Mouse (Mus musculus): Measurements from ENCODE around the gene Pafah1b2. TPM values are rescaled to one million over a fixed set of nuclear protein-coding genes. Genes with fewer than 3 reads are reported as not detected.

Pafah1b2 gene
- total and polyA plus RNA-seq, 3 experiments: 17.1 to 49.0 (median 46.0) TPM

DNA sequence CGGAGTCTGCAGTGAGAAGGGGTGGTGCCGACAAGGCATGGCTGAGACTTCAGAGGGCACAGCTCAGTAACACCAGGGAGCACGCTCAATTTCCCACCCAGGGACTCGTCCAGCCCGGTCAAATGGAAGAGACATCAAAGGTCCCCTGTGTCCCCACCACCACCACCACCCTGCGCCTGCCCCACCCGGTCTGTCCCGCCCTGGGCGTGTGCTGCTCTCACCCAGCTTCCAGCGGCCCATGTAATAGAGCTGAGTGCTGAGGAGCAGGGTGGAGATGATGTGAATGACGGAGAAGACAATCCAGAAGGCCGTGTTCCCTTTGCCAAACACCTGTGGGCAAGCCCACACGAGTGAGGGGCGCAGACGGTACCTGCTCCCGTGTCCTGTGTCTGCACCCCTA lies 70.0 kb downstream of the Pafah1b2 start:
- intact Hi-C loops (cut with DNase I): no loop called here
- Histone ChIP-seq H3K27me3 (ENCODE audit: control insufficient read depth, insufficient read depth, low read length) (no peaks in the 10 kb centered on the region), H3K4me3 (no peak overlapping the region), H3K27ac (no peak overlapping the region), H3K4me1 (ENCODE audit: control insufficient read depth, insufficient read depth, low read length) (no peaks in the 10 kb centered on the region; the same call in 1 of the 2 replicates), H3K9ac (ENCODE audit: low read depth, low read length) (no peak overlapping the region), H3K36me3 (ENCODE audit: control insufficient read depth, insufficient read depth, low read length) (no peaks in the 10 kb centered on the region), H3K79me2 (replicated peaks; ENCODE audit: control insufficient read depth, insufficient read depth, low read length) (no peaks in the 10 kb centered on the region)
- DNase-seq: no peak
- 95% methylated on average over 16 of the region's 16 CpGs for WGBS
- TF ChIP-seq EP300 (IDR thresholded peaks at IDR 0.05; ENCODE audit: insufficient read depth, low read depth, low read length): no peak
- TF ChIP-seq CTCF (IDR thresholded peaks at IDR 0.05): no peak
- TF ChIP-seq POLR2A (IDR thresholded peaks at IDR 0.05; ENCODE audit: insufficient read depth, low read depth, low read length): no peak

DNA sequence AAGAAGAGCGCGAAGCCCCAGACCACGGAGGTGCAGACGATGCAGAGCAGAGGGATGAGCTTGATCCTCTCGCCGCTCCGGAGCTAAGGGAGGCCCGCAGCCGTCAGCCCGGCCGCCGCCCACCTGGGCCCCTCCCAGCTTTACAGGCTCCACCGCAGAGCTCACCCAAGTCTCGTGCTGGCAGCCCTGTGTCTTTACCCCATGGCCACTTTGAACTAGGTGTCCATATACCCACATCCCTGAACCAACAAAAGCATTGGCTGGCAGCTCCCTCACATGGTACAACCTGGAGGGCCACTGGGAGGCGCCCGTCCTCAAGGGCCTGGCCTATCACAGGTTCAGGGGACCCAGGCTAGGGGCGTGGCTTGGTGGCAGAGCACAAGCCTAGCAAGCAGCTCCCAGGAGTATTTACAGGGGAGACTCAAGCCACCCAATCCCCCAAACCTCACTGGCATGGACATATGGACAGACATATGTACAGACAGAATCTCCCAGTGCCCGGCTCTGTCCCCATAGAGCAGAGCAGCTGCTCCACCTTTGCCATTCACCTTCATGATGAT lies 71.1 kb downstream of the Pafah1b2 start:
- H3K4me1 ChIP-seq (ENCODE audit: control insufficient read depth, insufficient read depth, low read length): no peaks in the 10 kb centered on the region; the same call in 1 of the 2 replicates
- TF ChIP-seq EP300 (IDR thresholded peaks at IDR 0.05; ENCODE audit: insufficient read depth, low read depth, low read length): no peak
- TF ChIP-seq CTCF (IDR thresholded peaks at IDR 0.05): no peak
- TF ChIP-seq POLR2A (IDR thresholded peaks at IDR 0.05; ENCODE audit: insufficient read depth, low read depth, low read length): no peak
- intact Hi-C loops (cut with DNase I): no loop called here
- no peak for DNase-seq
- H3K4me3 ChIP-seq: no peak overlapping the region
- H3K79me2 ChIP-seq (replicated peaks; ENCODE audit: control insufficient read depth, insufficient read depth, low read length): no peaks in the 10 kb centered on the region
- WGBS: 79% methylated on average over 18 of the region's 18 CpGs
- H3K36me3 ChIP-seq (ENCODE audit: control insufficient read depth, insufficient read depth, low read length): no peaks in the 10 kb centered on the region
- H3K27ac ChIP-seq: no peak overlapping the region
- no peak overlapping the region for H3K9ac ChIP-seq (ENCODE audit: low read depth, low read length)
- H3K27me3 ChIP-seq (ENCODE audit: control insufficient read depth, insufficient read depth, low read length): no peaks in the 10 kb centered on the region

DNA sequence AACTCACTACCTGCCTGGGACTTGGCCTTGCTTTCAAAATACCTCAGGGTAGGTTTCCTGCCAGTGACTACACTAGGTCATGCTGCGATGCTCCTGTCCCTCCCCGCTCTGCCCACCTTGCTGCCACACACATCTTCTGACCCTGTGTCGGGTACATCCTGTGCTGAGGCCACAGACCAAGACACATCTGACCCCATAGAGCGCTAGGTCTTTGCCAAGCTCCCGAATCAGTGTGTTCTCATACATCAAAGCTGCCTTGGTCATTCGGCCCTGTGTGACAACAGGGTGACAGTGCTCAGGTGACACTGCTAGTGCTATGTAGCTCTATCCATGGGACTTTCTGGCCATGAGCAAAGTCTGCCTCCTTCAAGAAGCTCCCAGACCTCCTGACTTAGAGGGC lies 72.7 kb downstream of the Pafah1b2 start:
- TF ChIP-seq EP300 (IDR thresholded peaks at IDR 0.05; ENCODE audit: insufficient read depth, low read depth, low read length): no peak
- no peak for TF ChIP-seq POLR2A (IDR thresholded peaks at IDR 0.05; ENCODE audit: insufficient read depth, low read depth, low read length)
- TF ChIP-seq CTCF (IDR thresholded peaks at IDR 0.05): no peak
- Histone ChIP-seq H3K27ac (no peak overlapping the region), H3K79me2 (replicated peaks; ENCODE audit: control insufficient read depth, insufficient read depth, low read length) (no peaks in the 10 kb centered on the region), H3K36me3 (ENCODE audit: control insufficient read depth, insufficient read depth, low read length) (no peaks in the 10 kb centered on the region), H3K9ac (ENCODE audit: low read depth, low read length) (no peak overlapping the region), H3K27me3 (ENCODE audit: control insufficient read depth, insufficient read depth, low read length) (no peaks in the 10 kb centered on the region), H3K4me3 (no peak overlapping the region), H3K4me1 (ENCODE audit: control insufficient read depth, insufficient read depth, low read length) (no peaks in the 10 kb centered on the region; the same call in none of the 2 replicates)
- intact Hi-C loops (cut with DNase I): no loop called here
- DNase-seq: no peak
- WGBS: 90% methylated on average over 6 of the region's 6 CpGs

DNA sequence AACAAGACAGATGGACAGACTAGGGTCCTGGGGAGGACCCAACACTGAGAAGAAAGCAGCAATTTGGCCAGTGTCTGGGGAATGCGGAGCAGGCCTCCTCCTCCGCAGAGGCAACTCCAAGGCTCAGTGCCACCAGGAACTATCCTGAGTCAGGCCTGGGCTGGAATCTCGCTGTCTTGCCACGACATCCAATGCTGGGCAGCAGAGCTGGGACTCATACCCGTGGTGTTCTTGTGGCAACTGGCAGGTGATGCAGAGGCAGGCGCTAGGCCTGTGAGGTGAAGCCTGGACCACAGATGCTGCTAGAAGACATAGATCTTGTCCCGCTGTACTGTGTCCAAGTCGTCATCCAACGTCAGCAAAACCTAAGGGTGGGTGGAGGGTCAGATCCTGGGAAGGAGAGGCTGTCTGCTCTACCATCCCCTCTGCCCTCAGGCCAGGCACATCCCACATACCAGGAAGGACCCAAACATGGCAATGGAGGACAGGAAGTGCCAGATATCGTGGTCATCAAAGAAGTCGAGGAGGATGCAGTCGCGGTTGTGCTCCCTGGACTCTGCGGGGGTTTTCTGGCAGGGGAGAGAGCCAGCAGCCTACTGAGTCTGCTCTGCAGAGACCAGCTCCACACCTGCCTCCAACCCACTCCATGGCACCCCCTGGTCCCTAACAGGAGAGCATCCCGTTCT lies 73.4 kb downstream of the Pafah1b2 start:
- H3K36me3 ChIP-seq (ENCODE audit: control insufficient read depth, insufficient read depth, low read length): no peaks in the 10 kb centered on the region
- DNase-seq: no peak
- intact Hi-C loops (cut with DNase I): no loop called here
- 66% methylated on average over 15 of the region's 15 CpGs for WGBS
- no peaks in the 10 kb centered on the region; the same call in none of the 2 replicates for H3K4me1 ChIP-seq (ENCODE audit: control insufficient read depth, insufficient read depth, low read length)
- H3K9ac ChIP-seq (ENCODE audit: low read depth, low read length): no peak overlapping the region
- TF ChIP-seq CTCF (IDR thresholded peaks at IDR 0.05) (no peak), POLR2A (IDR thresholded peaks at IDR 0.05; ENCODE audit: insufficient read depth, low read depth, low read length) (no peak), EP300 (IDR thresholded peaks at IDR 0.05; ENCODE audit: insufficient read depth, low read depth, low read length) (no peak)
- H3K4me3 ChIP-seq: no peak overlapping the region
- no peak overlapping the region; the same call in 1 of the 2 replicates for H3K27ac ChIP-seq
- H3K79me2 ChIP-seq (replicated peaks; ENCODE audit: control insufficient read depth, insufficient read depth, low read length): no peaks in the 10 kb centered on the region
- no peaks in the 10 kb centered on the region for H3K27me3 ChIP-seq (ENCODE audit: control insufficient read depth, insufficient read depth, low read length)

DNA sequence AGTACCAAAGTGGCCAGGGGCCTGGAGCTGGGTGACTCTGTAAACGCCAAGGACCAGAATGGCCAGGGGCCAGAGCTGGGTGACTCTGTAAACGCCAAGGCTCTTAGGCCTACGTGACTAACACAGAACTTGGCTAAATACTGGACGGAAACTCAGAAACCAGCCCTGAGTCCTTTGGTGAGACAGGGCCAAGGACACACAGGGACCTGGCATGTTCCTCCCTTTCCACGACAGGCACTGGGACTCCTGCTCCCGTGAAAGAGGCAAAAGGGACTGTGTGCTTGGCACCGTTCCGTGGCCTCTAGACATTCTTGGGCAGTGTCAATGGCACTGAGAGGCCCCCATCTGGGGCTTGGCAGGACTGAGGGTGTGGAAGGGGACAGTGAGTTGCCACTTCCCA lies 74.4 kb downstream of the Pafah1b2 start:
- DNase-seq: peak; percentile 51 to 63
- 65% methylated on average over 8 of the region's 8 CpGs for WGBS
- Histone ChIP-seq H3K27me3 (ENCODE audit: control insufficient read depth, insufficient read depth, low read length) (no peaks in the 10 kb centered on the region), H3K36me3 (ENCODE audit: control insufficient read depth, insufficient read depth, low read length) (no peaks in the 10 kb centered on the region), H3K4me1 (ENCODE audit: control insufficient read depth, insufficient read depth, low read length) (no peaks in the 10 kb centered on the region; the same call in none of the 2 replicates), H3K9ac (ENCODE audit: low read depth, low read length) (no peak overlapping the region), H3K27ac (peak overlapping the region; percentile 33), H3K4me3 (no peak overlapping the region), H3K79me2 (replicated peaks; ENCODE audit: control insufficient read depth, insufficient read depth, low read length) (no peaks in the 10 kb centered on the region)
- TF ChIP-seq EP300 (IDR thresholded peaks at IDR 0.05; ENCODE audit: insufficient read depth, low read depth, low read length) (0 out of 2 replicates have a peak, but pooled peaks have one; percentile 7), CTCF (IDR thresholded peaks at IDR 0.05) (no peak)
- intact Hi-C loops (cut with DNase I): no loop called here

DNA sequence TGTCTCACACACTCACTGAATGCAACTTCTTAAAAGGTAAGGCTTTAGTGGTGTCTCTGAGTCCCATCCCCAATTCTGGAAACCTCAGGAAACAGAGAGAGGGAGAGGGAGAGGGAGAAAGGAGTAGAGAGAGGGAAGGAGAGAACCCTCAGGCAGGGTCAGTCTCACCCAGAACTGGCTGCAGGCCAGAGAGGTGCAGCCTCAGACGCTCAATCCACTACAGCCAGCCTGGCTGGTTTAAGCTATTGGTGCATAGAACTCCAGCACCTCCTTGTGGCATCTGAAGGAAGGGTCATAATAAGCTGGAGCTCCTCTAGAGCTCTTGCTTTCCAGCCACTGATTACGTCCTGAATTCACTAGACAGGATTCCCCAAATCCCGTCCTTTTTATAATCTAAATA lies 75.6 kb downstream of the Pafah1b2 start:
- 12% methylated on average over 3 of the region's 3 CpGs for WGBS
- peak; percentile 58 to 64 for DNase-seq
- no peak for TF ChIP-seq POLR2A (IDR thresholded peaks at IDR 0.05; ENCODE audit: insufficient read depth, low read depth, low read length)
- peak; percentile 84 for TF ChIP-seq CTCF (IDR thresholded peaks at IDR 0.05)
- 0 out of 2 replicates have a peak, but pooled peaks have one; percentile 39 for TF ChIP-seq EP300 (IDR thresholded peaks at IDR 0.05; ENCODE audit: insufficient read depth, low read depth, low read length)
- Histone ChIP-seq H3K27me3 (ENCODE audit: control insufficient read depth, insufficient read depth, low read length) (no peaks in the 10 kb centered on the region), H3K36me3 (ENCODE audit: control insufficient read depth, insufficient read depth, low read length) (no peaks in the 10 kb centered on the region), H3K4me1 (ENCODE audit: control insufficient read depth, insufficient read depth, low read length) (peaks cover 2% of the 10 kb centered on the region), H3K4me3 (no peak overlapping the region), H3K9ac (ENCODE audit: low read depth, low read length) (no peak overlapping the region), H3K27ac (no peak overlapping the region), H3K79me2 (replicated peaks; ENCODE audit: control insufficient read depth, insufficient read depth, low read length) (no peaks in the 10 kb centered on the region)
- intact Hi-C loops (cut with DNase I): loop anchor here (1.0 kb wide), 1 partner anchor 26 kb away; no protein-coding TSS in a partner anchor

All from heart, adult 2 months (tissue).